Mouse (Mus musculus) hindbrain, postnatal 0 days (tissue): ENCODE results near the gene Wdr45b. TPM values are rescaled to one million over a fixed set of nuclear protein-coding genes. Genes with fewer than 3 reads are reported as not detected.

Source experiments
- ATAC-seq: fragments of 200-750 bp; cut with Nextera tagmentation; 2 replicates; pipeline ENCODE4 v1.8.0; 2017; ENCODE audit warnings: mild to moderate bottlenecking, moderate TSS enrichment, moderate library complexity
- DNase-seq: peaks from one replicate; pipeline ENCODE4 v3.0.0-alpha.2; 2015; ENCODE audit warnings: low spot score
- H3K27ac ChIP-seq: fragments of 300-500 bp; sonication (generic); 2 replicates; pipeline ENCODE4 v1.5.1; 2014; ENCODE audit warnings: mild to moderate bottlenecking
- H3K27me3 ChIP-seq: fragments of 300-500 bp; sonication (generic); 2 replicates; pipeline ENCODE4 v1.6.1; 2014; ENCODE audit warnings: low read length, mixed read lengths; ENCODE audit not compliant: insufficient read depth
- H3K36me3 ChIP-seq: fragments of 300-500 bp; sonication (generic); 2 replicates; pipeline ENCODE4 v1.6.1; 2014; ENCODE audit warnings: low read length, mixed read lengths; ENCODE audit not compliant: insufficient read depth
- H3K4me1 ChIP-seq: fragments of 300-500 bp; sonication (generic); 2 replicates; pipeline ENCODE4 v1.6.1; 2014; ENCODE audit warnings: antibody characterized with exemption, low read length, mixed read lengths; ENCODE audit not compliant: insufficient read depth
- H3K4me2 ChIP-seq: fragments of 300-500 bp; sonication (generic); 2 replicates; pipeline ENCODE4 v1.6.1; 2014; ENCODE audit warnings: low read depth, mild to moderate bottlenecking, low read length, moderate library complexity, mixed read lengths
- H3K4me3 ChIP-seq: fragments of 300-500 bp; sonication (generic); 2 replicates; pipeline ENCODE4 v1.5.1; 2014; ENCODE audit warnings: low read length
- H3K9ac ChIP-seq: fragments of 300-500 bp; sonication (generic); replicated peaks from 2 replicates; pipeline ENCODE4 v1.6.1; 2014; ENCODE audit warnings: mild to moderate bottlenecking, low read length, moderate library complexity, mixed read lengths
- H3K9me3 ChIP-seq: fragments of 300-500 bp; sonication (generic); 2 replicates; pipeline ENCODE4 v1.6.1; 2016; ENCODE audit warnings: low read length, mixed read lengths
- CTCF ChIP-seq: IDR thresholded peaks from 2 replicates; pipeline ENCODE4 v1.5.1; 2016; ENCODE audit warnings: antibody characterized with exemption, control low read depth, low read depth
- WGBS: fragments of 180-500 bp; shearing (Covaris S2); extraction: QIAGEN DNeasy Blood & Tissue Kit; methylation state at CpG from one replicate; pipeline ENCODE4 v1.1.7; 2014; 5-methylcytosine and 5-hydroxymethylcytosine counted together
- polyA plus RNA-seq: library from polyadenylated mRNA; unstranded; fragments of >200 nt; fragmentation: Nextera tagmentation; extraction: Ambion mirVana; gene quantifications from 2 replicates; pipeline ENCODE4 v1.2.1, GENCODE M21; 2015
- total RNA-seq: library from RNA; depleted of rRNA; stranded (reverse); fragments of >200 nt; gene quantifications from 2 replicates; pipeline ENCODE4 v1.2.3, GENCODE M21; 2014; rRNA removed

Wdr45b gene
- total RNA-seq (77.9 and 78.0 TPM in 2 replicates), polyA plus RNA-seq (84.9 and 88.7 TPM in 2 replicates)

DNA sequence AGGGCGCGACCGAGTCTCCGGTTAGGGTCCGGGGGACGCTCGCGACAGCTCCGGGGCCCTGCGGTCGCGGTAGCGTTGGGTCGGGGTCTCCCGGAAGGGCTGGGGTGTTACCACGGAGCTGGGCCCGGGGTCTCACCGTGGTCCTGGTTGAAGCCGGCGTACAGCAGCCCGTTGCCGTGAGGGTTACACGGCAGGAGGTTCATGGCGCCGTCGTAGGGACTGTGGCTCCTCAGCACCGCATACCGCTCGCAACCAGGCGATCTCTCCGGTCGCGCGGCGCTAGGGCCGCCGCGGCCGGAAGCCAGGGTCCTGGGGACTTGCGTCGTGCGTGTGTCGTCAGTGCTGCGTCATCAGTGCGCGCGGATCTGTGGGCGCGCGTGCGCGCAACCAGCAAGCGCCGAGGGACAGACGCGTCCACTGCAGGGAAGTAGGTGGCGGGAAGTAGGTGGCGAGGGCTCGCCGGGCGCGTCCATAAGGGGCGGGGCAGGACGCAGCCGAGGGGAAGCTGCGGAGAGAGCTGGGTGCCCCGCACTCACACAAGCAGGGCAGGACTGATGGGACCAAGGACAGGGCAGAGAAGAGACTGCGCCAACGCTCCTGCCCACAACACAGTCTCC is at the start of gene Wdr45b:
Gene Wdr45b, minus strand, starts transcription at position 355 of the 617 bp plus-strand sequence.
- no peaks in the 10 kb centered on the region for H3K9me3 ChIP-seq
- under 1% methylated on average over 69 of the region's 69 CpGs for WGBS
- H3K27me3 ChIP-seq, result no peaks in the 10 kb centered on the region
- peak; percentile 97 for ATAC-seq
- TF ChIP-seq CTCF, result no peak
- peak within 1 kb of the TSS; percentile 84 for H3K27ac ChIP-seq
- peak within 1 kb of the TSS; percentile 80 for H3K4me2 ChIP-seq
- no peaks in the 10 kb centered on the region for H3K36me3 ChIP-seq
- peak; percentile 99 for DNase-seq
- peaks cover 10% of the 10 kb centered on the region; the same call in 1 of the 2 replicates for H3K4me1 ChIP-seq
- peak within 1 kb of the TSS; percentile 90 for H3K9ac ChIP-seq
- H3K4me3 ChIP-seq, result peak within 1 kb of the TSS; percentile 74

DNA sequence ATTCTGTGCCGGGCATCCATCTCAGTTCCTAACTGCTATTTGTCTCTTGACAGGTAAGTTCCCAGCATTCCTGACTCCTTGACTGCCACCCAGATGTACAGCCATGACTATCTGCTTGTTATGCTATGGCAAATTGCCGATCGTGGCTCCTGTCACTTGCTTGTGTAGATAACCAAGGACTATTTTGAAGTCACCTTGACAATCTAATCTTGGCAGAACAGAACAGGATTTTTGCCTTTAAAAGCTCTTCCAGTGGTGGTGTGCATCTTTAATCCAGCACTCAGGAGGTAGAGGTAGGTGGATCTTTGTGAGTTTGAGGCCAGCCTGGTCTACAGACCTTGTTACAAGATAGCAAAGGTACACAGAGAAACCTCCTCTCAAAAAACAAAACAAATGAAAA is 38.2 kb upstream of the Wdr45b start:
- no peak for TF ChIP-seq CTCF
- no peaks in the 10 kb centered on the region for H3K27me3 ChIP-seq
- DNase-seq (no peak), ATAC-seq (no peak)
- no peak overlapping the region for H3K4me2 ChIP-seq
- no peak overlapping the region for H3K27ac ChIP-seq
- no peaks in the 10 kb centered on the region for H3K4me1 ChIP-seq
- H3K4me3 ChIP-seq, result no peak overlapping the region
- H3K36me3 ChIP-seq, result no peaks in the 10 kb centered on the region
- WGBS, result 90% methylated on average over 3 of the region's 3 CpGs
- H3K9me3 ChIP-seq, result no peaks in the 10 kb centered on the region
- no peak overlapping the region for H3K9ac ChIP-seq

DNA sequence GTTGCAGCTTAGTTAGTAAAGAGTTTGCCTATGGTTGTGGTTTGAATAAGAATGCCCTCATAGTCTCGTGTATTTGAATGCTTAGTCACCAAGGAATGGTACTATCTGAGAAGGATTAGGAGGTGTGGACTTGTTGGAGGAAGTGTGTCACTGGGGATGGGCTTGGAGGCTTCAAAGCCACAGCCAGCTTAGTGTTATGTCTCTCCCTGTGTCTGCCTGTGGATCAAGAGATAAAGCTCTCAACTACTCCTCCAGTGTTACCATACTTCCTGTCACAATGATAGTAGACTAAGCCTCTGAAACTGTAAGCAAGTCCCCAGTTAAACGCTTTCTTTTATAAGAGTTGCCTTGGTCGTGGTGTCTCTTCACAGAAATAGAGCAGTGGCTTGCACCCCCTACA is 36.5 kb upstream of the Wdr45b start:
- no peak for DNase-seq
- whole genome bisulfite sequencing, result 62% methylated on average over 3 of the region's 3 CpGs
- no peaks in the 10 kb centered on the region for H3K9me3 ChIP-seq
- no peak overlapping the region for H3K27ac ChIP-seq
- peaks cover 3% of the 10 kb centered on the region; the same call in 1 of the 2 replicates for H3K4me1 ChIP-seq
- no peak for TF ChIP-seq CTCF
- no peak for ATAC-seq
- no peaks in the 10 kb centered on the region for H3K36me3 ChIP-seq
- no peak overlapping the region for H3K4me3 ChIP-seq
- no peaks in the 10 kb centered on the region for H3K27me3 ChIP-seq
- H3K9ac ChIP-seq, result no peak overlapping the region
- H3K4me2 ChIP-seq, result no peak overlapping the region

DNA sequence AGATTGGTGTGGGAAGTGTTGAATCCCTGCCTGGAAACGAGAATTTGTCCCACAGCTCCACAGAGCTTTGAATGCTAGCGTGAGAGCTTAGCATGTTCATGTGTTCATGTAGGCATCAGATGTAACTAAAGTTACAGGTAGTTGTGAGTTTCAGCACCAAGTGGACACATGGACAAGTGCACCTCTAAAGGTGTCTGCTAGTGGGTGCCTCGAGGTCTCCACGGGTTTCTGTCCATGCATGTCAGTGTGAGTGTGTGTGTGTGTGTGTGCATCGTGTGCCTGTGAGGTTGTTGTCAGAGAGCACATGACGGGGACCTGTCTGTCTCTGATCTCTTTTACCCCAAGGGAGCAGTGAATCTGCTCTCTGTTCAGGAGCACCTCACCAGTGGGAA is 34.3 kb upstream of the Wdr45b start:
- H3K4me3 ChIP-seq, result peak overlapping the region; percentile 77
- H3K9ac ChIP-seq, result no peak overlapping the region
- ATAC-seq, result no peak
- H3K27me3 ChIP-seq, result no peaks in the 10 kb centered on the region
- peaks cover 3% of the 10 kb centered on the region; the same call in 1 of the 2 replicates for H3K4me1 ChIP-seq
- peak; percentile 41; the same call in 1 of the 2 replicates for TF ChIP-seq CTCF
- no peaks in the 10 kb centered on the region for H3K9me3 ChIP-seq
- 9% methylated on average over 6 of the region's 6 CpGs for WGBS
- H3K36me3 ChIP-seq, result no peaks in the 10 kb centered on the region
- DNase-seq, result no peak
- peak overlapping the region; percentile 90 for H3K4me2 ChIP-seq
- H3K27ac ChIP-seq, result peak overlapping the region; percentile 45; the same call in 1 of the 2 replicates

DNA sequence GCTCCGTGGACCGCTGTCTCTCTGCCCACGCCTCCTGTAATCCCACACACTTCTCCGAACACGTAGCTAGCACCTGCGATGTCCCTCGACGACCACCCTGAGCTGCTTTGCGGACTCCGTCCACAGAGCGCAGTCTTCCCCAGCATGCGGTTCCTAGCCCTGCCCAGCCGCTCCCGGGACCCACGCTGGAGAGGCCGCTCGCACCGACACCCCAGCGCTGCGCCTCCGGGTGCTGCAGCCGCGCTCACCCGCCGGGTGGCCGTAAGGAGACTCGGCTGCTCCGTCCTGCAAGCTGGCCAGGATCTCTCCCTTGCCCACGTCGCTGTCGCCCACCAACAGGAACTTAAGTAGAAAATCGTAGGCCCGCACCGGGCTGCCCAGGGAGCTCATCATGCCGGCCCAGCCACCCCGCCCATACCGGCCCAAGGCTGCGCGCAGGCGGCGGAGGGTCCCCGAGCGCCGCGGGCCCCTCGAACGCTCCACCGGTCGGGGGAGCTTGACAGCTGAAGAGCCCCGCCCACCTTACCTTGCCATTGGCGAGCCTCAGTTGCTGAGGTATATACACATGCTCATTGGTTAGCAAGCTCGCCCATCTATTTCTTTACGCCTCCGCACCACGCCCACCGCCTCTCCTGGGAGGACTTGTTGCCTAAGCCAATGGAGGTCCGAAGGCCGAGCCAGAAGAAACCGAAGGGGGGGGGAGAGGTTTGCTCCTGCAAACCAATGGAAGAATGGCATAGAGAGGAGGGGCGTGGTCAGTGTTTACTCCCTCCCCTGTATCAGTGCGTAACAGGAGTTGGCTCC is 33.7 kb upstream of the Wdr45b start, which contains the start of gene Rab40b:
Gene Rab40b, minus strand, starts transcription at position 502 of the 804 bp plus-strand sequence.
- peak within 1 kb of the TSS; percentile 79 for H3K27ac ChIP-seq
- peak; percentile 99 for DNase-seq
- WGBS, result under 1% methylated on average over 61 of the region's 61 CpGs

DNA sequence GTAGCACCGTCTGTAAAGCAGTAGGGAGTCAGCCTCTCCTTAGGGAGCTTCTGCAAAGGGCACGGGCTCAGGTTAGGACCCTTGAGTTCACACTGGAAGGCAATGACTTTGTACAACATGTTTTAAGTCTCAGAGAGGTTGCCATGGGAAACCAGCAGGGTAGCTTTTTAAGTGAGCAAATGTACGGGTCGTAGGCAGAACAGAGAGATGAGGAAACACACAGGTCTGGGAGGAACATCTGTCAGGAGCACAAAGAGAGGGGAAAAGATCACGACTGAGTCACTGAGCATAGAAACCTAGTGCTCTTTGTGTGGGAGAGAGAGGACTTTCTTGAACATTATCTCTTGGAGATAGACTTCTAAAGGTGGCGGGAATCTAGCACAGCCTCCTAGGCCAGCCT is 26.0 kb upstream of the Wdr45b start:
- WGBS, result 18% methylated on average over 6 of the region's 6 CpGs
- no peak for TF ChIP-seq CTCF
- H3K9me3 ChIP-seq, result no peaks in the 10 kb centered on the region
- DNase-seq, result no peak
- no peak overlapping the region for H3K9ac ChIP-seq
- no peak overlapping the region for H3K4me2 ChIP-seq
- H3K4me3 ChIP-seq, result no peak overlapping the region
- ATAC-seq, result no peak
- no peaks in the 10 kb centered on the region for H3K27me3 ChIP-seq
- H3K4me1 ChIP-seq, result no peaks in the 10 kb centered on the region
- no peaks in the 10 kb centered on the region for H3K36me3 ChIP-seq
- H3K27ac ChIP-seq, result no peak overlapping the region

More for the DNA sequence above, 33.7 kb upstream of the Wdr45b start, which contains the start of gene Rab40b:
- Histone ChIP-seq H3K4me3 (peak within 1 kb of the TSS; percentile 77), H3K36me3 (no peaks in the 10 kb centered on the region), H3K9ac (peak within 1 kb of the TSS; percentile 70), H3K27me3 (no peaks in the 10 kb centered on the region), H3K9me3 (no peaks in the 10 kb centered on the region), H3K4me1 (peaks cover 3% of the 10 kb centered on the region; the same call in 1 of the 2 replicates), H3K4me2 (peak within 1 kb of the TSS; percentile 90)
- TF ChIP-seq CTCF, result peak; percentile 21; the same call in 1 of the 2 replicates
- ATAC-seq, result peak; percentile 100

DNA sequence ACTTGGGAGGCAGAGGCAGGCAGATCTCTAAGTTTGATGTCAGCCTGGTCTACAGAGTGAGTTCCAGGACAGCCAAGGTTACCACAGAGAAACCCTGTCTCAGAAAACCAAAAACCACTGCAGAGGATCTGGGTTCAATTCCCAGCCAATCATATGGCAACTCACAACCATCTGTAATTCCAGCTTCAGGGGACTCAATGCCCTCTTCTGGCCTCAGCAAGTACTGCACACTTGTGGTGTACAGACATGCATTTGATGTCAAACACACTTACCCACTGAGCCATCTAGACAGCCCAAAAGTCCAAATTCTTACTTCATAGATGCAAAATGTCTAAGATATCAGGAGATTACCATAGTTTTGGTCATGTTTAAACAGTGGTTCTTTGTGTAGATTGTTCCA is 24.4 kb upstream of the Wdr45b start:
- no peaks in the 10 kb centered on the region for H3K4me1 ChIP-seq
- no peak overlapping the region for H3K4me2 ChIP-seq
- DNase-seq (no peak), ATAC-seq (no peak)
- no peaks in the 10 kb centered on the region for H3K27me3 ChIP-seq
- H3K36me3 ChIP-seq, result no peaks in the 10 kb centered on the region
- no peak overlapping the region for H3K27ac ChIP-seq
- H3K4me3 ChIP-seq, result no peak overlapping the region
- H3K9me3 ChIP-seq, result no peaks in the 10 kb centered on the region
- no peak overlapping the region for H3K9ac ChIP-seq
- 0 out of 2 replicates have a peak, but pooled peaks have one; percentile 12 for TF ChIP-seq CTCF
